Mouse (Mus musculus): ENCODE data around the gene Gm2888.
"Not testable (repeated sequence)": the region's sequence is repeated elsewhere in the genome, so short reads cannot be mapped to it uniquely, and the experiment has no call there.

The Gm2888 gene

DNA sequence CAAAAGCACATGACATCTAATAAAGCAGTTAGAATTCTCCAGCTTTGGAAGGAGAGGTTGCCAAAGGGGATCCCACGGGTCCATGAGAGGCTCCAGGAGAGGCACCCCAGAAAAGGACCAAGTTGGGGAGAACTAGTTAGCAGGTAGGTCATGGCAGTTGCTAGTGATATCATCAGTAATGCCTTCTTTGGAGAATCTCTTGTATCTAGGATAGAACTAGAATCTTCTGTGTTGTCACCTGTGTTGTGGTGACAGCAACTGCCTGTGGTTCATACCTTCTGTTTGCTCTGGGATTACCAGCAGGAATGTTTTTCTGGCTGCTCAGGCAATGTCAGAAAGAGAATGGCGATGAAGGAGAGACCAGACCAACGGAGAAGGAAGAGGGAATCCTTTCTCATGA lies at the start of gene Gm2888:
TSS of gene Gm2888 (plus strand) at position 301 of the 400 bp plus-strand sequence.
- not testable (repeated sequence) for DNase-seq (ENCODE audit: low read depth, low spot score)

DNA sequence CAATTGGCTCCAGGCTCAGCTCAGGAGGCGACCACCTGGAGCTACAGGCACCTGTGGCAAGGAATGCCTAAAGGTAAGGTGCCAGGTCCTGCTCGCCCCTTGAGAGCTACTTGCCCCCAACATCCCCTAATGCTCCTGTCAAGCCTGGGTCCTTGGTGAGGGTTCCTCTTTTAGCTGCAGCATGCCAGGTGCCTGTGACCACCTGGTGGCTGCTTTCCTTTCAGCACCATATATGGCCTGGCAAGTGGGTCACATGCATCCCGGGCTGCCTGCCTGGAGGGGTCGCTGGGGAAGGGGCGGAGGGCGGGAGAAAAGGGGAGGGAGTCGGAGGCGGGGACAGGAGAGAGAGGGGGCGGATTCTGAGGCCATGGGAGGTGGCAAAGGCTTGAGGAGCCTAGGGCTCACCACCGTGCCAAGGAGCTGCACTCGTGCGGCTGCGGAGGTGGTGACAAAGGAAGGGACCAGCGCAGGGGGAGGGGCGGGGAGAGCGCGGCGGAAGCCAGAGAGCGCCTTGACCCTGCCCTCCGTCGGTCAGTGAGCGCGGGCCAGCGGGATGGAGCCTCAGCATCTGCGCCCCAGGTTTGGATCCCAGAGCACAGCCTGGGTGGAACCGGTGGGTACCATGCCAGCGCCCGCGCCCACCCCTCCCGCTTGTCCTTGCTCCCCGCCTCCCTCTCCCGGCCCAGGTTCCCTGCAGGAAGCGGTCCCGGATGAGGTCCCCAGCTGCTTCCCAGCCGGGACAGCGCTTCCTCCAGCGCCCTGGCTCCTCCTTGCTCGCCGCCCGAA lies 19.1 kb downstream of the Gm2888 start, which contains the start of gene Gm2897:
TSS of gene Gm2897 (plus strand) at position 559 of the 786 bp plus-strand sequence.
- DNase-seq (ENCODE audit: low read depth, low spot score), result not testable (repeated sequence)

DNA sequence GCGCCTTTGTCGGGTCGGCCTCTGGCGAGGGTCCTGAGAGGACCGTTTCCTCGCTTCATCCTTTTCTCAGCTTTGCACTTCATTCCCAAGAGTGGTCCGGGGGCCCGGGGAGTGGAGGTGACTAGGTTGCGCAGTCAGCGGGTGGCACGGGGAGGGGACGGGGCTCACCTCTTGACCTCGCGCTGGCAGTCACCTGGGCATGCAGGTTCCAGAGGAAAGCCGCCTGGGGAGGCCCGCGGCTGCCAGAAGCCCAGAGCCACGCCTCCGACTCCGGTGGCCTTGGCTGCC lies 19.7 kb downstream of the Gm2888 start:
- not testable (repeated sequence) for DNase-seq (ENCODE audit: low read depth, low spot score)

DNA sequence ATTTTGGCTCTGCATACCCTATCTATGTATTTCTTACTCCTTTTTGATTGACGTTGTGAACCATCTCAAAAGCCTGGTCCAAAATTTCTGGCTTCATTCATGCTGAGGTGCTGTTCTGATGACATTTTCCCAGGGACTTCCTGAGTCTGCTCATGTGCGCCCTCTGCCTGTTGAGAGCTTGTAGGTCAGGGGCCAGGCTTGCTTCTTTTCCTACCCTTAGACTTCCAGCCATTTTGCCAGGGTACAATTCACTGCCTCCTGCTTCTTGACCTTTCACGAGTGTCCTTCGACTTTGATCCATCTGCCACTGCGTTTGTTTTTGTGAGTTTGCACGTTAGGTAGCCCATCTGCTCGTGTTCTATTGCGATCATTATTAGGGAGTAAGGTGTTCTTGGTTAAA lies 20.3 kb downstream of the Gm2888 start:
- not testable (repeated sequence) for DNase-seq (ENCODE audit: low read depth, low spot score)

All from A20 (cell line).